Mouse (Mus musculus) megakaryocyte, embryonic 14.5 days (primary cell): ENCODE measurements around the gene Ints7.

ENCODE experiments used
- FLI1 ChIP-seq: IDR thresholded peaks from 2 replicates; pipeline ENCODE4 v1.6.1; 2012; ENCODE audit warnings: low read length, inconsistent platforms, mixed read lengths
- GATA1 ChIP-seq: IDR thresholded peaks from 3 replicates; pipeline ENCODE4 v1.6.1; 2012; ENCODE audit warnings: mixed read lengths, low read length, inconsistent platforms, borderline replicate concordance

DNA sequence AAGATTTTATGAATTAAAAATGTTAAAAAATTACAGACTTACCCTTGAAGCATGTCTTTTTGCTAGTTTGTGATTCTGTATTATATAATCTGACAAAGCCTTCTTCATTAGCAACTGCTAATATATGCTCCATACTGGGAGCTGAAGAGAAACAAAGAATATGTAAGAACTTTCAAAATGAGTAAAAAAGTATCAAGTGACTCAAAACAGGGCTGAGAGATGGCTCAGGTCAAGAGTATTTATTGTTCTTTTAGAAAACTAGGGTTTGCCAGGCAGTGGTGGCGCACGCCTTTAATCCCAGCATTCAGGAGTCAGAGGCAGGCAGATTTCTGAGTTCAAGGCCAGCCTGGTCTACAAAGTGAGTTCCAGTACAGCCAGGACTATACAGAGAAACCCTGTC is 5.8 kb upstream of the Ints7 start:
- TF ChIP-seq FLI1: no peak
- no peak for TF ChIP-seq GATA1
